Mouse (Mus musculus) intestine, embryonic 16.5 days (tissue): Measurements from ENCODE around the gene Myh13. TPM values are rescaled to one million over a fixed set of nuclear protein-coding genes. Genes with fewer than 3 reads are reported as not detected.

Source experiments
- ATAC-seq: fragments of 200-750 bp; cut with Nextera tagmentation; 2 replicates; pipeline ENCODE4 v1.8.0; 2017; ENCODE audit warnings: moderate TSS enrichment, moderate library complexity
- H3K27ac ChIP-seq: fragments of 300-500 bp; sonication (generic); 2 replicates; pipeline ENCODE4 v1.5.1; 2014; ENCODE audit warnings: mild to moderate bottlenecking, low read length
- H3K27me3 ChIP-seq: fragments of 300-500 bp; sonication (generic); replicated peaks from 2 replicates; pipeline ENCODE4 v1.6.1; 2014; ENCODE audit warnings: low read length, control low read depth, mixed read lengths; ENCODE audit not compliant: control insufficient read depth, insufficient read depth
- H3K36me3 ChIP-seq: fragments of 300-500 bp; sonication (generic); 2 replicates; pipeline ENCODE4 v1.6.1; 2014; ENCODE audit warnings: low read length, control low read depth; ENCODE audit not compliant: control insufficient read depth, insufficient read depth
- H3K4me1 ChIP-seq: fragments of 300-500 bp; sonication (generic); 2 replicates; pipeline ENCODE4 v1.6.1; 2014; ENCODE audit warnings: low read length, control low read depth, mixed read lengths; ENCODE audit not compliant: control insufficient read depth, insufficient read depth
- H3K4me2 ChIP-seq: fragments of 300-500 bp; sonication (generic); 2 replicates; pipeline ENCODE4 v1.6.1; 2014; ENCODE audit warnings: low read depth, low read length, control low read depth
- H3K4me3 ChIP-seq: fragments of 300-500 bp; sonication (generic); 2 replicates; pipeline ENCODE4 v1.5.1; 2014; ENCODE audit warnings: mild to moderate bottlenecking, low read length
- H3K9ac ChIP-seq: fragments of 300-500 bp; sonication (generic); 2 replicates; pipeline ENCODE4 v1.6.1; 2014; ENCODE audit warnings: low read depth, low read length
- H3K9me3 ChIP-seq: fragments of 300-500 bp; sonication (generic); 2 replicates; pipeline ENCODE4 v1.6.1; 2016; ENCODE audit warnings: low read length, control low read depth; ENCODE audit not compliant: control insufficient read depth
- WGBS: fragments of 180-500 bp; shearing (Covaris S2); extraction: QIAGEN DNeasy Blood & Tissue Kit; methylation state at CpG from one replicate; pipeline ENCODE4 v1.1.7; 2014; 5-methylcytosine and 5-hydroxymethylcytosine counted together
- polyA plus RNA-seq: library from polyadenylated mRNA; unstranded; fragments of >200 nt; fragmentation: Nextera tagmentation; extraction: Ambion mirVana; gene quantifications from 2 replicates; pipeline ENCODE4 v1.2.1, GENCODE M21; 2015

Gene Myh13
- polyA plus RNA-seq, 1 experiment from 2014 or later, result not detected

- ATAC-seq, result no peak
- WGBS, result 54% methylated on average over 4 of the region's 4 CpGs
These were observed 31.6 kb downstream of the Myh13 start for GRCm38 (mm10) chr11:67353011-67353410.

GRCm38 (mm10) chr11:67358031-67358430 lies 36.6 kb downstream of the Myh13 start:
- no peaks in the 10 kb centered on the region for H3K9me3 ChIP-seq
- no peaks in the 10 kb centered on the region for H3K4me1 ChIP-seq
- no peaks in the 10 kb centered on the region for H3K36me3 ChIP-seq
- no peak overlapping the region for H3K9ac ChIP-seq
- ATAC-seq, result no peak
- H3K27me3 ChIP-seq, result no peaks in the 10 kb centered on the region
- no peak overlapping the region for H3K4me3 ChIP-seq
- no peak overlapping the region for H3K27ac ChIP-seq
- no peak overlapping the region for H3K4me2 ChIP-seq
- 77% methylated on average over 10 of the region's 10 CpGs for WGBS

More at GRCm38 (mm10) chr11:67353011-67353410, 31.6 kb downstream of the Myh13 start:
- no peak overlapping the region for H3K4me2 ChIP-seq
- no peak overlapping the region for H3K9ac ChIP-seq
- H3K36me3 ChIP-seq, result no peaks in the 10 kb centered on the region
- H3K27me3 ChIP-seq, result no peaks in the 10 kb centered on the region; the same call in 1 of the 2 replicates
- H3K9me3 ChIP-seq, result no peaks in the 10 kb centered on the region
- H3K4me3 ChIP-seq, result no peak overlapping the region
- H3K27ac ChIP-seq, result no peak overlapping the region
- H3K4me1 ChIP-seq, result no peaks in the 10 kb centered on the region

- ATAC-seq, result no peak
- 56% methylated on average over 3 of the region's 3 CpGs for WGBS
- Histone ChIP-seq H3K4me1 (no peaks in the 10 kb centered on the region), H3K9ac (no peak overlapping the region), H3K4me2 (no peak overlapping the region), H3K27ac (no peak overlapping the region), H3K4me3 (no peak overlapping the region), H3K36me3 (no peaks in the 10 kb centered on the region), H3K9me3 (no peaks in the 10 kb centered on the region), H3K27me3 (no peaks in the 10 kb centered on the region)
These were observed 40.8 kb downstream of the Myh13 start for GRCm38 (mm10) chr11:67362236-67362635.

GRCm38 (mm10) chr11:67364551-67364950 lies 43.1 kb downstream of the Myh13 start:
- no peak for ATAC-seq
- Histone ChIP-seq H3K27me3 (no peaks in the 10 kb centered on the region), H3K4me3 (no peak overlapping the region), H3K4me2 (no peak overlapping the region), H3K9me3 (no peaks in the 10 kb centered on the region), H3K4me1 (no peaks in the 10 kb centered on the region), H3K36me3 (no peaks in the 10 kb centered on the region), H3K9ac (no peak overlapping the region), H3K27ac (no peak overlapping the region)
- 90% methylated on average over 12 of the region's 12 CpGs for WGBS

GRCm38 (mm10) chr11:67364986-67365721 lies 43.7 kb downstream of the Myh13 start:
- Histone ChIP-seq H3K36me3 (no peaks in the 10 kb centered on the region), H3K4me2 (no peak overlapping the region), H3K27me3 (no peaks in the 10 kb centered on the region), H3K4me3 (no peak overlapping the region), H3K9ac (no peak overlapping the region), H3K27ac (no peak overlapping the region), H3K9me3 (no peaks in the 10 kb centered on the region), H3K4me1 (no peaks in the 10 kb centered on the region)
- WGBS, result 85% methylated on average over 14 of the region's 14 CpGs
- ATAC-seq, result no peak

GRCm38 (mm10) chr11:67366936-67367335 lies 45.5 kb downstream of the Myh13 start:
- Histone ChIP-seq H3K36me3 (no peaks in the 10 kb centered on the region), H3K4me3 (no peak overlapping the region), H3K9me3 (no peaks in the 10 kb centered on the region), H3K27ac (no peak overlapping the region), H3K27me3 (no peaks in the 10 kb centered on the region), H3K9ac (no peak overlapping the region), H3K4me1 (no peaks in the 10 kb centered on the region), H3K4me2 (no peak overlapping the region)
- ATAC-seq, result no peak
- 55% methylated on average over 9 of the region's 9 CpGs for WGBS

GRCm38 (mm10) chr11:67373333-67373732 lies 51.9 kb downstream of the Myh13 start:
- H3K9me3 ChIP-seq, result no peaks in the 10 kb centered on the region
- ATAC-seq, result no peak
- no peak overlapping the region for H3K4me3 ChIP-seq
- no peak overlapping the region for H3K9ac ChIP-seq
- no peaks in the 10 kb centered on the region for H3K4me1 ChIP-seq
- H3K27me3 ChIP-seq, result no peaks in the 10 kb centered on the region
- WGBS, result 61% methylated on average over 2 of the region's 2 CpGs
- H3K36me3 ChIP-seq, result no peaks in the 10 kb centered on the region
- no peak overlapping the region for H3K4me2 ChIP-seq
- no peak overlapping the region for H3K27ac ChIP-seq

- Histone ChIP-seq H3K4me2 (no peak overlapping the region), H3K27me3 (no peaks in the 10 kb centered on the region), H3K9ac (no peak overlapping the region), H3K4me1 (no peaks in the 10 kb centered on the region; the same call in 1 of the 2 replicates), H3K36me3 (no peaks in the 10 kb centered on the region), H3K4me3 (no peak overlapping the region), H3K27ac (no peak overlapping the region), H3K9me3 (no peaks in the 10 kb centered on the region)
- no peak for ATAC-seq
These were observed 54.9 kb downstream of the Myh13 start for GRCm38 (mm10) chr11:67376308-67376707.

GRCm38 (mm10) chr11:67379703-67380510 lies 58.4 kb downstream of the Myh13 start:
- no peak for ATAC-seq

More at GRCm38 (mm10) chr11:67379703-67380510, 58.4 kb downstream of the Myh13 start:
- H3K27me3 ChIP-seq, result no peaks in the 10 kb centered on the region
- H3K27ac ChIP-seq, result no peak overlapping the region
- no peak overlapping the region for H3K9ac ChIP-seq
- H3K4me2 ChIP-seq, result no peak overlapping the region
- no peaks in the 10 kb centered on the region for H3K9me3 ChIP-seq
- WGBS, result 42% methylated on average over 10 of the region's 10 CpGs
- H3K4me1 ChIP-seq, result no peaks in the 10 kb centered on the region; the same call in 1 of the 2 replicates
- no peak overlapping the region for H3K4me3 ChIP-seq
- H3K36me3 ChIP-seq, result no peaks in the 10 kb centered on the region
